Mouse (Mus musculus) T-helper 17 cell (primary cell): ENCODE measurements at regions not wholly inside any gene's neighbourhood (a gene's known extent, or its start where the extent isn't known, plus 50 kb on each side); places are given as distances from the start of the nearest gene placed in this dataset.
"Not testable (repeated sequence)": the region's sequence is repeated elsewhere in the genome, so short reads cannot be mapped to it uniquely, and the experiment has no call there.

Source experiments
- in situ Hi-C, 2 experiments: fragments of 300-600 bp; cut with MboI, MseI; formaldehyde crosslinking; loops; 1 replicate in 1 of 2; 2 replicates in 1 of 2; pipeline ENCODE4 v1.15.1; 2025; ENCODE audit warnings: high pct_unique_total_duplicates in 2 of 2

GRCm38 (mm10) chr6:7120136-7120535, 164.3 kb downstream of the Sdhaf3 start:
- in situ Hi-C loops = no loop called here

- in situ Hi-C loops = no loop called here
Measured at GRCm38 (mm10) chr6:7133042-7133441, 177.2 kb downstream of the Sdhaf3 start.

GRCm38 (mm10) chr6:7134062-7134461, 178.3 kb downstream of the Sdhaf3 start:
- in situ Hi-C loops = no loop called here

- in situ Hi-C loops = no loop called here
Measured at GRCm38 (mm10) chr6:7134888-7135287, 179.1 kb downstream of the Sdhaf3 start.

- in situ Hi-C loops = loop anchor here in 1 of 2 experiments (5.0 kb wide), 1 partner anchor 104 kb away; no protein-coding TSS in a partner anchor
Measured at GRCm38 (mm10) chr6:7181711-7182110, 225.9 kb downstream of the Sdhaf3 start.

GRCm38 (mm10) chr6:7199046-7199599, 243.3 kb downstream of the Sdhaf3 start:
- in situ Hi-C loops = no loop called here

- in situ Hi-C loops = no loop called here
Measured at GRCm38 (mm10) chr6:7215880-7216279, 260.1 kb downstream of the Sdhaf3 start.

- in situ Hi-C loops = no loop called here
Measured at GRCm38 (mm10) chr6:7252286-7252685, 296.5 kb downstream of the Sdhaf3 start.

- in situ Hi-C loops = no loop called here
Measured at GRCm38 (mm10) chr6:7277431-7277830, 277.2 kb upstream of the Tac1 start.

GRCm38 (mm10) chr6:7306956-7307355, 247.7 kb upstream of the Tac1 start:
- in situ Hi-C loops = no loop called here

- in situ Hi-C loops = no loop called here
Measured at GRCm38 (mm10) chr6:7313496-7313895, 241.2 kb upstream of the Tac1 start.

- in situ Hi-C loops = loop anchor here in 1 of 2 experiments (10.0 kb wide), 1 partner anchor 1302 kb away; no protein-coding TSS in a partner anchor
Measured at GRCm38 (mm10) chr6:7326974-7327373, 227.7 kb upstream of the Tac1 start.

GRCm38 (mm10) chr6:7356634-7357033, 198.0 kb upstream of the Tac1 start:
- in situ Hi-C loops = no loop called here

- in situ Hi-C loops = no loop called here
Measured at GRCm38 (mm10) chr6:7367166-7367565, 187.5 kb upstream of the Tac1 start.

- in situ Hi-C loops = no loop called here
Measured at GRCm38 (mm10) chr6:7374629-7375028, 180.1 kb upstream of the Tac1 start.

- in situ Hi-C loops = no loop called here
Measured at GRCm38 (mm10) chr6:7375851-7376250, 178.8 kb upstream of the Tac1 start.

GRCm38 (mm10) chr6:7378651-7379050, 176.0 kb upstream of the Tac1 start:
- in situ Hi-C loops = no loop called here

- in situ Hi-C loops = no loop called here
Measured at GRCm38 (mm10) chr6:7424731-7425130, 129.9 kb upstream of the Tac1 start.

- in situ Hi-C loops = no loop called here
Measured at GRCm38 (mm10) chr6:7441725-7442124, 113.0 kb upstream of the Tac1 start.

GRCm38 (mm10) chr6:7442286-7442685, 112.4 kb upstream of the Tac1 start:
- in situ Hi-C loops = not testable (repeated sequence)

- in situ Hi-C loops = no loop called here
Measured at GRCm38 (mm10) chr6:7455881-7456280, 98.8 kb upstream of the Tac1 start.

- in situ Hi-C loops = no loop called here
Measured at GRCm38 (mm10) chr6:7463896-7464295, 90.8 kb upstream of the Tac1 start.

- in situ Hi-C loops = no loop called here
Measured at GRCm38 (mm10) chr6:7464346-7464745, 90.3 kb upstream of the Tac1 start.
